Mouse (Mus musculus): ENCODE measurements at regions not wholly inside any gene's neighbourhood (a gene's known extent, or its start where the extent isn't known, plus 50 kb on each side); places are given as distances from the start of the nearest gene placed in this dataset.
A peak's percentile ranks its signal among the peaks of the same experiment; 100 is the strongest.
"Not testable (repeated sequence)": the region's sequence is repeated elsewhere in the genome, so short reads cannot be mapped to it uniquely, and the experiment has no call there.

DNA sequence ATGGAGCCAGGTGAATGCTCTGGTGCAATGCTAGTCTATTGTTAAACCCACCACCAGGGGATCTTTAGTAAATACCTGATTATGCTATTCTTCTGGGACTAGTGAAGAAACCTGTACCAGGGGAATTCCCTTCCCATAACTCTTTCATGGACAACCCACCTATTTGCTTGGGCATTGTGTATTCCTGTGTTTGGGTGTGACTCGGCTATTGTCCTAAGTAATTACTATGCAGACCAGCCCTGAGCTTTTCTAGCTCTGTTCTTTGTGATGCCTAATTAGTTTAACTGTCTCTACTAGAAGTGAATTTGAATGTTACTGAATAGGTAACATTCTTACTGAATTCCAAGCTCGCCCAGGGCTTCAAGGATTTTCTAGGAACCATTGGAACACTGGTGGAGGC is 906.4 kb upstream of the Pcdh9 start:
- DNase-seq (ENCODE audit: extremely low spot score in 1 of 2, low spot score in 1 of 2), result not testable (repeated sequence)

DNA sequence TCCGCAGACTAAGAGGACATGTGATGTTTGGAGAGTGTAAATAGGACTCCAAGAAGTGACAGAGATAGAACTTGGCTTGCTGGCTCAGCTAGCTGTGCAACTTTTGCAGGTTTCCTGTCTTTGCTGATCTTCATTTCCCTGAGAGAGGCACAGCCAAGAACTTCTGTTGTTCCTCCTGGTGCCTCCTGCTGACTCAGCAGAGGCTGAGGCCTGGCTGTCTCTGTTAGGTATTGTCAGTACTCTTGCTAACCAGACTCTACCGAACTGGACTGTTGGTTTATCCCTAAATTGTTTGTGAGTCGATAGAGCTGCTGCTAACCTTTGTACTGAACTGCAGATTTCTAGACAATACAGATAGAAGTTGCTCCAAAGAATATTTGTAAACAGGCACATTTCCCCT is 885.4 kb upstream of the Pcdh9 start:
- DNase-seq (ENCODE audit: extremely low spot score in 1 of 2, low spot score in 1 of 2), result no peak

DNA sequence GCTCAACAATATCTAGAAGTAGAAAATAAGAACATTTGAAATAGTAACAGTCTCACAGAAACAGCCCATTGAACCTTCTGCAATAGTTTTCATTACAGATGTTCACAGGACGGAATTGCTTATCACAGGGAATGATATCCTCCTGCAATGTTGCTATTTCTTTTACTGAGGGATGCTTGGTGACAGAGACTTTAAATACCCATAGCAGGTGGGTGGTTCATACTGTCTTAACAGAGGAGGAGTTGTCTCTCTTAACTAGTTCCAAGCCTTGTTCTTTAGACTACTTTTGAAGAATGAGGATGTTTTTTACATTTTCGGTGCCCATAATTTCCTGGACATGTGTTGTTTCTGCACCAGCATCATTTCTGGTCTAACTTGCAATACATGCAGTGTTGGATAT is 852.2 kb upstream of the Pcdh9 start:
- DNase-seq (ENCODE audit: extremely low spot score in 1 of 2, low spot score in 1 of 2), result peak in 1 of 2 experiments; percentile 13
